Mouse (Mus musculus): ENCODE data around the gene Tdrkh. TPM values are rescaled to one million over a fixed set of nuclear protein-coding genes. Genes with fewer than 3 reads are reported as not detected.
A peak's percentile ranks its signal among the peaks of the same experiment; 100 is the strongest.

The Tdrkh gene
- polyA plus RNA-seq, 1 experiment: not detected

DNA sequence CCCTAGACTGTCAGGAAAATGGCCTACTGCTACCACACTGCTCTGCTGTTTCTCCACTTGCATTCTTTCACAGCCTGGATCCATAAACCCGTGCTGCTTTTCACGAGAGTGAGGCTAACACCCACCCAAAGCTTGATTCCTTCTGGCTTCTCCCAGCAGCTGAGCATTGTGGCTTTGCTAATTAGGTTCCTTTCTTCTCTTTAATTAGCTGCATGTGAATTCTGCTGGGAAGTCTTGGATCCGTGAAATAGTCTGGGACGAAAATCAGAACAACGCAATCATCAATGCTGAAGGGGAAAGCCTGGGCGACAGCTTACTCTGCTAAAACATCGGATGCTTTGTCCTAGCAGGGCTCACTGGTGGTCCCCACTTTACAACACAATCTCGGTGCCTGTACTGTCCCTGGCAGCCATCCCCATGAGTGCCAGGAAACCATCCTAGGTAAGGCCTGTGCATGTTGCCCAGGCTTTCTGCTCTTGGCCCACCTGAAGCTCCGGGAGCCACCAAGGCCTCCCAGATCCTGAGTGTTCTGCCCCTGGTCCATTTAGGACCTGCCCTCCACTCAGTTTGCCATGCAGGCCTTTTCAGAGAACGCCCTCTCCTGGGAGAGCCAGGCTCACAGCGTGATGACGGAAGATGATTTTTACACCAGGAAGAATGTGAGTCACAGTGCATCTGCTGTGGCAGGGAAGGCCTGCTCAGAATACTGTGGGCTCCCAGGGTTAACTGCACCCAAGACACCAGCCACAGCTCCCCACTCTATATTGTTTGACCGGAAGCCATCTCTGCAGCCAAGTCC is 52.8 kb downstream of the Tdrkh start:
- WGBS: 20% methylated on average over 13 of the region's 13 CpGs
- TF ChIP-seq POLR2A (IDR thresholded peaks at IDR 0.05; ENCODE audit: insufficient read depth, low read depth, low read length): no peak
- no peak for TF ChIP-seq CTCF (IDR thresholded peaks at IDR 0.05; ENCODE audit: insufficient read depth, low read depth, low read length)

DNA sequence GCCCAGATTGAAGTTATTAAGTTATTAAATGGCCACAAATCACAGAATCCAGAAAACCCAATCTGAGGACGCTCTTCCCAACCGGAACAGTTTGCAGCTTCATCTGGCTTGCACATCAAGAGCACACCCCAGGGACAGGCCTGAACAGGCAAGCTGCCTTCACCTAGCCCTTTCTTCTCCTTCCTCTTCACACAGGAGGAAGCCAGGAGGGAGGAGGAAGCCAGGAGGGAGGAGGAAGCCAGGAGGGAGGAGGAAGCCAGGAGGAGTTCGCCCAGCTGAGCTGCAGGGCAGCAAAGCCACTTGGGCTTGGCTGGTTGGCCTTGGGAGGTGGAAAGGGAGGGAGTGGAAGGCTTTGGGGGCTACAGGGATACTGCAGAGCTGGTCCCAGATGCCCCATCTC is 55.9 kb downstream of the Tdrkh start:
- TF ChIP-seq POLR2A (IDR thresholded peaks at IDR 0.05; ENCODE audit: insufficient read depth, low read depth, low read length): no peak
- TF ChIP-seq CTCF (IDR thresholded peaks at IDR 0.05; ENCODE audit: insufficient read depth, low read depth, low read length): no peak
- 84% methylated on average over 3 of the region's 3 CpGs for WGBS

More for the DNA sequence above, 52.8 kb downstream of the Tdrkh start:
- H3K4me1 ChIP-seq (ENCODE audit: control insufficient read depth, insufficient read depth, low read length): peaks cover 25% of the 10 kb centered on the region
- no peak overlapping the region for H3K4me3 ChIP-seq (ENCODE audit: insufficient read depth, low read depth, low read length)
- H3K27ac ChIP-seq (ENCODE audit: insufficient read depth, low read depth, low read length): peak overlapping the region; percentile 98

DNA sequence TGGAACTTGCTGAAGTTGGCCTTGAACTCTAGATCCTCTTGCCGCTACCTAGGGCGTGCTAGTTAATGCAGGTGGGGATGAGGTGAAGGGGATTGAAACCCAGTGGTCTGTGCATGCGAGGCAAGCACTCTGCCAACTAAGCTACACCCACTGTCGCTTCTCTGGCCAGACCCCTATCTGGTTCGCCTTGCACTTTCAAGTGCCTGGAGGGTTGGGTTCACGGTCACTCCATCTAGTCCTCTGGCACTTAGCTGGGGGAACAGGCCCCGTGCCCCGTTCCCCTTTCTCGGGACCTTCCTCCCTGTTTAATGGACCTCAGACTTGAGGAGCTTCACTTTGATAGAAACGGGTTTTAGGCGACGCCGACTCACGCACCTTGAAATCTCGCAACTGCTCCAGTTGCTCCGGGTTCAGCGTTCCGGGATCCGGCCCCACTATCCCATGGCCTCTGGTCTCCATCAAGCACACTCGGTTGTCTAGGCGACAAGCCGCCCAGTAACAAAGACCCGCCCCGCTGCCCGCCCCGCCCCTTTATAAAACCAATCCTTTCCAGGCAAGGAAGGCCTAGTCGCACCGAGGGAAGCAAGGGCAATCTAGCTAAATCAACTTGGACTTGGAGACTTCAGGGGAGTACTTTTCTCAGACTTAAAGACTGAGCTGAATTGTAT is 59.5 kb downstream of the Tdrkh start:
- Histone ChIP-seq H3K27ac (ENCODE audit: insufficient read depth, low read depth, low read length) (no peak overlapping the region), H3K4me3 (ENCODE audit: insufficient read depth, low read depth, low read length) (peak overlapping the region; percentile 16; the same call in 1 of the 2 replicates), H3K4me1 (ENCODE audit: control insufficient read depth, insufficient read depth, low read length) (peaks cover 27% of the 10 kb centered on the region)
- TF ChIP-seq CTCF (IDR thresholded peaks at IDR 0.05; ENCODE audit: insufficient read depth, low read depth, low read length): no peak
- TF ChIP-seq POLR2A (IDR thresholded peaks at IDR 0.05; ENCODE audit: insufficient read depth, low read depth, low read length): no peak
- WGBS: 27% methylated on average over 28 of the region's 28 CpGs

More for the DNA sequence above, 55.9 kb downstream of the Tdrkh start:
- H3K4me1 ChIP-seq (ENCODE audit: control insufficient read depth, insufficient read depth, low read length): peaks cover 36% of the 10 kb centered on the region
- H3K27ac ChIP-seq (ENCODE audit: insufficient read depth, low read depth, low read length): no peak overlapping the region
- H3K4me3 ChIP-seq (ENCODE audit: insufficient read depth, low read depth, low read length): no peak overlapping the region

DNA sequence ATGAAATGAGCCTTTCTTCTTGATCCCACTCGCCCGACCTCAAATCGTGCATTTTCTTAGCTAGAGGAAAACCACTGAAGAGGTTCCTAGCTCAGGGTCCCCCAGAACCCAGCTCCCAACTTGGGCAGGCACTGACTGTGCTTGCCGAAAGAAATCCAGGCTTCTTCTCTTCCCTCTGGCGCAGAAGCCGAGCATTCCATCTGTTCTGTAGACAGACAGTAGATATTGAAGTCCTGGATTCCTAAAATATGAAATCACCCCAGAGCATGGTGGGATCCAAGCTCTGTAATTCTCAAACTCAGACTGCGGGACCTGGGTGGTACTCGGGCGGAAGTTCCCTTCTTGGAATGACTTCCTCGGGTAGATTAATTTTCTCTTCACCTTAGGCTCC is 60.0 kb downstream of the Tdrkh start:
- H3K4me3 ChIP-seq (ENCODE audit: insufficient read depth, low read depth, low read length): no peak overlapping the region
- H3K27ac ChIP-seq (ENCODE audit: insufficient read depth, low read depth, low read length): no peak overlapping the region
- WGBS: 43% methylated on average over 10 of the region's 10 CpGs
- TF ChIP-seq CTCF (IDR thresholded peaks at IDR 0.05; ENCODE audit: insufficient read depth, low read depth, low read length): no peak
- TF ChIP-seq POLR2A (IDR thresholded peaks at IDR 0.05; ENCODE audit: insufficient read depth, low read depth, low read length): no peak
- H3K4me1 ChIP-seq (ENCODE audit: control insufficient read depth, insufficient read depth, low read length): peaks cover 27% of the 10 kb centered on the region

DNA sequence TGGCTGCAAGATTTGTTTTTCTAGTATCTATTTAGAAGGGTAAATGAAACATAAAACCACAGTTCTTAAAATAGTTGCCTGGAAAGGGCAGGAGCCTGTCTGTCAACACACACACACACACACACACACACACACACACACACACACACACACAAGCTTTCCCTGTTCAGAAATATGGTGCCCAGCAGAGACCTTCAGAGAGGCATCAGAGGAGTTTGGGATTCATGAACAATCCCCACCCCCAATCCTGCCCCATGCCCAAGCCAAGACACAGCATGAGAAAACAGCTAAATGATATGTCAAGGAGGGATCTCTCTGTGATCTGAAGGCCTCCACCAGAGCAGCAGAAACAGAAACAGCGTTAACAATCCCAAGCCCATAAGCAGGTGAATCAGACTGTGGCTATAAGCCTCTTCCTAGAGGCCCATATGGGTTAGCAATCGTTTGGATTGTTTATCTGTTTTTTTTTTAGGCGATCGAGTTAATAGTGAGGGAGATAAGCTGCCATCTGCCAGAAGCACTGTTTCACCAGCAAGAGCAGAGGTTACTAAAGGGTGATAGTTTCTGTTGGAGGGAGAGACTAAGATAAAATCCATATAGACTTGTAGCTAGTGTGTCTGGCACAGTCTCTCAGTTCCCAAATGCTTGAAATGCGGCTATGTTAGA is 60.6 kb downstream of the Tdrkh start:
- WGBS: 49% methylated on average over 5 of the region's 5 CpGs

DNA sequence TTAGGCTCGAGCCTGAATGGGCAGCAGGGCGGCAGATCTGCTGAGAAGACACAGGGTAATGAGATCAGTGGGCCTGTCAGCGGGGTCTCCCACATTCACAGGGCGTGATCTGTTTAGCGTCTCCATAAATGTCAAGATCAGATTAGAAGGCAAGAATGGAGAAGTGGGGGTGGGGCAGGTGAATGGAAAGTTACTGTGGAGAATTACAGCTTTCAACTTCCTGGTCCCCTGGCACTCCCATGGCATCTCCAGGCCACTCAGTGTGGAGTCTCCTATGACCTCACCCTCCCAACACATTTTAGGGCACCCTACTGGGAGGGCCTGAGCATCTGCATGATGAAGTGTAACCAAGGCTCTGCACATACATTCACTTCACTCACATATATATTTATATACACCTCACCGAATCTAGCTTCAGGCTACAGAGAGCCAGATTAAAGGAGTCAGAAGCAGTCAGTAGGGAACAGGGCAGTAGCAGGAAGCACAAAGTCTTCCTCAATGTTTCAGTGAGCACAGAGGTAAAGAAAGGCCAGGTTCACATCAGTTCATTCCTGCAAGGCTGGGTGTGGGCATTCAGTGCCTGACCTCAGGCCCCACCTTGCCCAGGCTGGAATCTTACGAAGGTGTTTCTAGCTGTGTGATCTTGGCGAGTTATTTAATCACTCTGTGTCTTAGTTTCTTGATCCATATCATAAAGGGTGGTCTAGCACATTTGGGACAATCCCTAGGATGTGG is 63.4 kb downstream of the Tdrkh start:
- WGBS: 78% methylated on average over 8 of the region's 8 CpGs
- H3K4me3 ChIP-seq (ENCODE audit: insufficient read depth, low read depth, low read length): no peak overlapping the region
- TF ChIP-seq POLR2A (IDR thresholded peaks at IDR 0.05; ENCODE audit: insufficient read depth, low read depth, low read length): no peak
- TF ChIP-seq CTCF (IDR thresholded peaks at IDR 0.05; ENCODE audit: insufficient read depth, low read depth, low read length): no peak
- peak overlapping the region; percentile 96 for H3K27ac ChIP-seq (ENCODE audit: insufficient read depth, low read depth, low read length)
- peaks cover 41% of the 10 kb centered on the region for H3K4me1 ChIP-seq (ENCODE audit: control insufficient read depth, insufficient read depth, low read length)

More for the DNA sequence above, 60.6 kb downstream of the Tdrkh start:
- no peak overlapping the region for H3K4me3 ChIP-seq (ENCODE audit: insufficient read depth, low read depth, low read length)
- no peak overlapping the region for H3K27ac ChIP-seq (ENCODE audit: insufficient read depth, low read depth, low read length)
- peaks cover 27% of the 10 kb centered on the region for H3K4me1 ChIP-seq (ENCODE audit: control insufficient read depth, insufficient read depth, low read length)
- TF ChIP-seq POLR2A (IDR thresholded peaks at IDR 0.05; ENCODE audit: insufficient read depth, low read depth, low read length) (no peak), CTCF (IDR thresholded peaks at IDR 0.05; ENCODE audit: insufficient read depth, low read depth, low read length) (no peak)

DNA sequence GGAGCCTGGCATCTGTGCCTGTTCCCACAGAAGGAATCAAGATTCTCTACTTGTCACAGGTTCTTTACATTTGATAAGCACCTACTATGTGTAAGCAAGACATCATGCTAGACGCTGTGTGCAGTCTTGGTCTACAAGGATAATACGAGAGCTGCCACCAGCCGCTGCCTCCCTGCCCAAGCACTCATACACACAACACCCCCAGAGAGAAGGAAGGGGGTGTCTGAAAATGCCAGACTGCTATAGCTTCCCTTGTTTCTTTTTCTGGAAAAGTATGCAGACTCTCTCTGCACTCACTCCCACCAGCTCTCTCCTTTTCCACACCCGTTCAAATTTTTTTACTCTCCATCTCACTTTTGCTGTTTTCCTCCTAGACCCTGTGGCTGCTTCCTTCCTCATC is 64.4 kb downstream of the Tdrkh start:
- no peak for TF ChIP-seq POLR2A (IDR thresholded peaks at IDR 0.05; ENCODE audit: insufficient read depth, low read depth, low read length)
- no peak for TF ChIP-seq CTCF (IDR thresholded peaks at IDR 0.05; ENCODE audit: insufficient read depth, low read depth, low read length)
- H3K27ac ChIP-seq (ENCODE audit: insufficient read depth, low read depth, low read length): peak overlapping the region; percentile 96
- peak overlapping the region; percentile 78 for H3K4me3 ChIP-seq (ENCODE audit: insufficient read depth, low read depth, low read length)
- WGBS: 10% methylated on average over 4 of the region's 4 CpGs
- H3K4me1 ChIP-seq (ENCODE audit: control insufficient read depth, insufficient read depth, low read length): peaks cover 47% of the 10 kb centered on the region

DNA sequence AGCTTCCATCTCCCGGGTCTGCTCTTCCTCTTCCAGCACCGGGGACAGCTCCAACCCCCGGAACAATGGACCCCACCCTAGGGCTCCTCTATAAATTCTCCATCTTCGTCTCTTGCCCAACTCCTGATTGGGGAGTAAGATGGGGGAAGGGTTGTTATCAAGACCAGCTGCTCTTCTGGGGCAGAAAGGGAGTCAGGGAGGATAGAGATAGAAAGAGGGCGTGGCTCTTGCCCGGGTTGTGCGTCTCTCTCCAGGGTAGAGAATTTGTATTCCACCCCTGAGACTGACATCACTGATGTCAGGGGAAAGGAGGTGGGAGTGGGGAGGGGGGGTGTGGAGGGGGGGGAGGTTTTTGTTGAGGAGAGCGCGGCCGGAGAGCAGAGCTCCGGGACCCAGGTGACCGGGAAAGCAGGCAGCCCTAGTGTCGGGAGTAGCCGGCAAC is 64.9 kb downstream of the Tdrkh start, which contains the start of gene Celf3:
TSS of gene Celf3 (plus strand) at position 315 of the 442 bp plus-strand sequence.
- peaks cover 47% of the 10 kb centered on the region for H3K4me1 ChIP-seq (ENCODE audit: control insufficient read depth, insufficient read depth, low read length)
- peak within 1 kb of the TSS; percentile 96 for H3K27ac ChIP-seq (ENCODE audit: insufficient read depth, low read depth, low read length)
- WGBS: 2% methylated on average over 14 of the region's 14 CpGs
- TF ChIP-seq CTCF (IDR thresholded peaks at IDR 0.05; ENCODE audit: insufficient read depth, low read depth, low read length) (no peak), POLR2A (IDR thresholded peaks at IDR 0.05; ENCODE audit: insufficient read depth, low read depth, low read length) (no peak; the same call in 1 of the 2 replicates)
- peak within 1 kb of the TSS; percentile 78 for H3K4me3 ChIP-seq (ENCODE audit: insufficient read depth, low read depth, low read length)

Data from olfactory bulb, adult 2 months (tissue).